In the genomic region with DNA sequence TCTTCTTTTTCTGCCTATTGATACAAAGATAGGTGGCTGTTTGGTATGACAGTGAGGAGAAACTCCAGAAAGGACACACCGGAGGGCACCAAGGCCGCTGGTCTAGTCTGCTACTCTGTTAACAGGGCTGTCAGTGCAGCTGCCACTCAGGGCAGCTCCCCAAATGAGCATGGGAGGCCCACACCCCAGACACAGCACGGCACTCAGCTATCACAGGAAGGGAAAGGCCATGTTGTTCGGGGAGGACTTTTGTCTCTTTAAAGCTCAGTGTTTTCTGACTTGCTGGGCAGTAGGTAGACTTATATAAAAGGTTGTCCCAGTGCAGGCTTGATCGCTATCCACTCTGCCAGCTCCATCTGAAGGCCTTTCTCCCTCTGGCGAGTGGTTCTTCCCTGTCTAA, we compare ENCODE assay signal across 15 mouse cellular contexts. TPM values are rescaled to one million over a fixed set of nuclear protein-coding genes. Genes with fewer than 3 reads are reported as not detected.
DNase-seq lines count a peak whose midpoint lies in the region; ATAC-seq and TF ChIP-seq lines count a peak whose summit lies in the region.
"Had no signal": no experiment of that assay in that cellular context is flagged by ENCODE, and none has a peak within 500 bp of the region (broad histone marks: within the 10 kb centered on the region; RNA-seq: fewer than 3 reads in every experiment).

No protein-coding gene starts in this region.

- H3K9me3 ChIP-seq in heart, embryonic 10.5 days: no peaks in the 10 kb centered on the region
- H3K9me3 ChIP-seq in stomach, postnatal 0 days (ENCODE audit: control insufficient read depth, low read length): no peaks in the 10 kb centered on the region
- H3K9me3 ChIP-seq: midbrain, embryonic 10.5 days had no signal

- ATAC-seq in stomach, postnatal 0 days (ENCODE audit: low FRiP score, low TSS enrichment): no peak

- H3K4me1 ChIP-seq in heart, embryonic 10.5 days: peaks cover 57% of the 10 kb centered on the region
- no peaks in the 10 kb centered on the region for H3K4me1 ChIP-seq in stomach, postnatal 0 days (replicated peaks; ENCODE audit: control insufficient read depth, insufficient read depth)

- no peak overlapping the region for H3K9ac ChIP-seq in stomach, postnatal 0 days (ENCODE audit: low read length)

- TF ChIP-seq CTCF in stomach, postnatal 0 days (IDR thresholded peaks at IDR 0.05; ENCODE audit: low read depth): no peak

- WGBS in heart, embryonic 10.5 days: 49% methylated on average over 6 of the region's 6 CpGs
- WGBS in stomach, postnatal 0 days: 66% methylated on average over 6 of the region's 6 CpGs

- H3K27me3 ChIP-seq in heart, embryonic 10.5 days (ENCODE audit: insufficient read depth, poor library complexity, severe bottlenecking): no peaks in the 10 kb centered on the region
- no peaks in the 10 kb centered on the region for H3K27me3 ChIP-seq in stomach, postnatal 0 days (ENCODE audit: control insufficient read depth, insufficient read depth, low read length)
- H3K27me3 ChIP-seq: CH12.LX had no signal

- TF ChIP-seq EP300 in stomach, postnatal 0 days (optimal IDR thresholded peaks at IDR 0.05): no peak

- DNase-seq in heart, embryonic 10.5 days (ENCODE audit: low spot score): no peak
- no peak for DNase-seq in heart, adult 9 months (ENCODE audit: low spot score in 2 of 2)
- DNase-seq in urinary bladder, adult 18-20 months (ENCODE audit: low spot score in 2 of 2): peak; percentile 12 to 33
- DNase-seq in urinary bladder, postnatal 10 days (ENCODE audit: low spot score): no peak
- DNase-seq in cerebellum, postnatal 36 days: peak; percentile 31 to 38
- no peak for DNase-seq in stomach, postnatal 0 days (ENCODE audit: low spot score)
- no peak for DNase-seq in frontal cortex, postnatal 14 days (ENCODE audit: low spot score in 2 of 2)
- DNase-seq: adrenal gland, adult 8-10 months; gastrocnemius, postnatal 25 days; kidney, adult 9 months; liver; lung, adult 18-20 months; right cerebral cortex, postnatal 25 days had no signal

- no peak overlapping the region for H3K4me2 ChIP-seq in stomach, postnatal 0 days (replicated peaks; ENCODE audit: low read depth)

- H3K36me3 ChIP-seq in heart, embryonic 10.5 days: no peaks in the 10 kb centered on the region
- no peaks in the 10 kb centered on the region for H3K36me3 ChIP-seq in stomach, postnatal 0 days (ENCODE audit: control insufficient read depth, insufficient read depth, low read length)
- H3K36me3 ChIP-seq: midbrain, embryonic 10.5 days had no signal

- H3K4me3 ChIP-seq in heart, embryonic 10.5 days: no peak overlapping the region
- no peak overlapping the region for H3K4me3 ChIP-seq in stomach, postnatal 0 days (ENCODE audit: low read depth, low read length)
- H3K4me3 ChIP-seq: midbrain, embryonic 10.5 days had no signal

- peak overlapping the region; percentile 22; the same call in 1 of the 2 replicates for H3K27ac ChIP-seq in heart, embryonic 10.5 days
- H3K27ac ChIP-seq in stomach, postnatal 0 days (replicated peaks): 0 out of 2 replicates have a peak overlapping the region, but pooled peaks have one; percentile 24
- H3K27ac ChIP-seq: midbrain, embryonic 10.5 days had no signal

RNA-seq across cellular contexts. Expression of a gene that starts 44.4 kb away (rescaled TPM):
- 0.73 and 0.87 TPM in 2 replicates for polyA plus RNA-seq in heart, embryonic 10.5 days (2016; fragmentation: Nextera tagmentation; extraction: Ambion mirVana)
- 0.51 and 0.62 TPM in 2 replicates for polyA plus RNA-seq in stomach, postnatal 0 days (2015; fragmentation: Nextera tagmentation; extraction: Ambion mirVana)

Comparison
In these comparisons a context has a peak if more than half of its experiments do, and no peak if none do; other contexts are left out.
1. DNase-seq: peak in urinary bladder, adult 18-20 months (2 of 2) and cerebellum, postnatal 36 days (2 of 2); none in heart, embryonic 10.5 days (single experiment), heart, adult 9 months (0 of 2), urinary bladder, postnatal 10 days (single experiment), stomach, postnatal 0 days (single experiment) and frontal cortex, postnatal 14 days (0 of 2).